Mouse (Mus musculus): Measurements from ENCODE around the gene Zfp955b.
"Not testable (repeated sequence)": the region's sequence is repeated elsewhere in the genome, so short reads cannot be mapped to it uniquely, and the experiment has no call there.

Gene Zfp955b

GRCm38 (mm10) chr17:33289039-33289875 lies at the start of gene Zfp955b:
TSS of gene Zfp955b (plus strand) at chr17:33289544.
- not testable (repeated sequence) for DNase-seq

- DNase-seq, result not testable (repeated sequence)
Measured at GRCm38 (mm10) chr17:33254530-33255318, 34.6 kb upstream of the Zfp955b start, which contains the start of gene Zfp955a. TSS of gene Zfp955a (minus strand) at chr17:33255145.

- not testable (repeated sequence) for DNase-seq
Measured at GRCm38 (mm10) chr17:33255319-33255657, 34.1 kb upstream of the Zfp955b start.

- no peak for DNase-seq
Measured at GRCm38 (mm10) chr17:33264376-33264775, 25.0 kb upstream of the Zfp955b start, which contains the start of gene Olfr63. TSS of gene Olfr63 (plus strand) at chr17:33264676.

- DNase-seq, result no peak
Measured at GRCm38 (mm10) chr17:33268907-33269306, 20.4 kb upstream of the Zfp955b start.

GRCm38 (mm10) chr17:33289876-33290149 lies 469 bp downstream of the Zfp955b start:
- not testable (repeated sequence) for DNase-seq

GRCm38 (mm10) chr17:33352981-33353380 lies 63.6 kb downstream of the Zfp955b start:
- no peak for DNase-seq
